9 mouse cellular contexts compared by ENCODE assay signal in the genomic region with DNA sequence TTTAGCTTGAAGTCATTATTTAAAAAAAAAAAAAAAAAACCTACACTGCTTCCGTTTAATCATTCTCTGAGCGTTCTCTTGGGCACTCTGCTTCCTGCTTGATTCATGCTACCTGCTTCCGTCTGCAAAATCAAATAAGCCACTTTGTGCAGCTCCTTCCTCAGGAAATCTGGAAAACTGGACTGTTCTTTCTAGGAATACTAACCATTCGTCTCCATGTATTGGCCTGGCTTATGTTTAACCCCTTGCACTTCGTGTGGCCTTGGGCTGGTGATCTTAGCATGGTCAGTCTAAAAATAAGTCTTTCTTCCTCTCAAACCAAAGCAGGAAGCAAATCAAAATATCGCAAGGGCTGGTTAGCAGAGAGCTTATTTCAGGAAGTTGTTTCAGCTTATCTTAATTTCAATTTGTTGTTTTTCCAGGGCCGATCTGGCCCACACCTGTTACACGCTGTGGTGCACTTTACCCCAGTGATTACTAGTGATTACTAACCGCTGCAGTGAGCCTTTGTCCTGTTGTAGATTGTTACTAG.
A peak's percentile ranks its signal among the peaks of the same experiment; 100 is the strongest.
DNase-seq lines count a peak whose midpoint lies in the region; ATAC-seq and TF ChIP-seq lines count a peak whose summit lies in the region.
"Had no signal": no experiment of that assay in that cellular context is flagged by ENCODE, and none has a peak within 500 bp of the region (broad histone marks: within the 10 kb centered on the region; RNA-seq: fewer than 3 reads in every experiment).

No protein-coding gene starts in this region.

- peak; percentile 46 for DNase-seq in lung, embryonic 14.5 days
- no peak for DNase-seq in lung, adult 18-20 months
- DNase-seq in natural killer cell, adult 2 months (ENCODE audit: low spot score in 2 of 2) = peak; percentile 0 to 14
- no peak for DNase-seq in layer of hippocampus, postnatal 36 days
- no peak for DNase-seq in frontal cortex, postnatal 25 days (ENCODE audit: low spot score in 2 of 2)

- ATAC-seq in lung, embryonic 14.5 days (ENCODE audit: insufficient read depth) = peak; percentile 31; the same call in 1 of the 2 replicates
- ATAC-seq in common myeloid progenitor, adult 5-6 weeks (replicated peaks; ENCODE audit: low read depth, poor library complexity, severe bottlenecking) = peak; percentile 67
- ATAC-seq in intestine, postnatal 0 days = peak; percentile 96
- no peak for ATAC-seq in hindbrain, embryonic 12.5 days (ENCODE audit: low FRiP score)
- ATAC-seq: forebrain, embryonic 14.5 days had no signal

- no peaks in the 10 kb centered on the region for H3K4me1 ChIP-seq in lung, embryonic 14.5 days (ENCODE audit: insufficient read depth)
- no peaks in the 10 kb centered on the region for H3K4me1 ChIP-seq in intestine, postnatal 0 days (replicated peaks; ENCODE audit: control insufficient read depth, insufficient read depth, low read length)
- no peaks in the 10 kb centered on the region for H3K4me1 ChIP-seq in hindbrain, embryonic 12.5 days

- no peak overlapping the region for H3K4me2 ChIP-seq in lung, embryonic 14.5 days
- peak overlapping the region; percentile 35 for H3K4me2 ChIP-seq in intestine, postnatal 0 days (replicated peaks; ENCODE audit: low read depth)
- H3K4me2 ChIP-seq in hindbrain, embryonic 12.5 days (replicated peaks) = no peak overlapping the region

- no peaks in the 10 kb centered on the region for H3K9me3 ChIP-seq in lung, embryonic 14.5 days (ENCODE audit: low read depth, low read length)
- no peaks in the 10 kb centered on the region for H3K9me3 ChIP-seq in intestine, postnatal 0 days (ENCODE audit: control insufficient read depth)
- no peaks in the 10 kb centered on the region for H3K9me3 ChIP-seq in hindbrain, embryonic 12.5 days (replicated peaks)

- H3K27me3 ChIP-seq in lung, embryonic 14.5 days (ENCODE audit: insufficient read depth, low read length) = no peaks in the 10 kb centered on the region
- no peaks in the 10 kb centered on the region for H3K27me3 ChIP-seq in intestine, postnatal 0 days (replicated peaks; ENCODE audit: control insufficient read depth, insufficient read depth, low read length)
- H3K27me3 ChIP-seq in hindbrain, embryonic 12.5 days = no peaks in the 10 kb centered on the region

- H3K27ac ChIP-seq in lung, embryonic 14.5 days (ENCODE audit: low read depth) = no peak overlapping the region
- H3K27ac ChIP-seq in intestine, postnatal 0 days (ENCODE audit: low read depth, low read length) = peak overlapping the region; percentile 80
- no peak overlapping the region for H3K27ac ChIP-seq in hindbrain, embryonic 12.5 days

- H3K36me3 ChIP-seq in lung, embryonic 14.5 days (ENCODE audit: insufficient read depth) = no peaks in the 10 kb centered on the region
- H3K36me3 ChIP-seq in intestine, postnatal 0 days (ENCODE audit: control insufficient read depth, insufficient read depth) = no peaks in the 10 kb centered on the region
- H3K36me3 ChIP-seq in hindbrain, embryonic 12.5 days = no peaks in the 10 kb centered on the region

- TF ChIP-seq CTCF in lung, embryonic 14.5 days (IDR thresholded peaks at IDR 0.05; ENCODE audit: low read depth) = no peak
- no peak for TF ChIP-seq CTCF in intestine, postnatal 0 days (IDR thresholded peaks at IDR 0.05; ENCODE audit: low read depth)

- H3K9ac ChIP-seq in lung, embryonic 14.5 days = no peak overlapping the region
- no peak overlapping the region for H3K9ac ChIP-seq in intestine, postnatal 0 days (ENCODE audit: low read depth, low read length)
- no peak overlapping the region for H3K9ac ChIP-seq in hindbrain, embryonic 12.5 days

- 53% methylated on average over 9 of the region's 9 CpGs for WGBS in lung, embryonic 14.5 days
- WGBS in intestine, postnatal 0 days = 21% methylated on average over 9 of the region's 9 CpGs
- 74% methylated on average over 9 of the region's 9 CpGs for WGBS in hindbrain, embryonic 12.5 days

- H3K4me3 ChIP-seq in lung, embryonic 14.5 days (ENCODE audit: low read depth, low read length) = no peak overlapping the region
- H3K4me3 ChIP-seq in intestine, postnatal 0 days (ENCODE audit: low read depth, low read length) = no peak overlapping the region
- no peak overlapping the region for H3K4me3 ChIP-seq in hindbrain, embryonic 12.5 days

Comparison
In these comparisons a context has a peak if more than half of its experiments do, and no peak if none do; other contexts are left out.
1. DNase-seq: peak in lung, embryonic 14.5 days (single experiment) and natural killer cell, adult 2 months (2 of 2); none in lung, adult 18-20 months (0 of 2), layer of hippocampus, postnatal 36 days (0 of 2) and frontal cortex, postnatal 25 days (0 of 2).